Mouse (Mus musculus): ENCODE measurements at regions not wholly inside any gene's neighbourhood (a gene's known extent, or its start where the extent isn't known, plus 50 kb on each side); places are given as distances from the start of the nearest gene placed in this dataset.

DNA sequence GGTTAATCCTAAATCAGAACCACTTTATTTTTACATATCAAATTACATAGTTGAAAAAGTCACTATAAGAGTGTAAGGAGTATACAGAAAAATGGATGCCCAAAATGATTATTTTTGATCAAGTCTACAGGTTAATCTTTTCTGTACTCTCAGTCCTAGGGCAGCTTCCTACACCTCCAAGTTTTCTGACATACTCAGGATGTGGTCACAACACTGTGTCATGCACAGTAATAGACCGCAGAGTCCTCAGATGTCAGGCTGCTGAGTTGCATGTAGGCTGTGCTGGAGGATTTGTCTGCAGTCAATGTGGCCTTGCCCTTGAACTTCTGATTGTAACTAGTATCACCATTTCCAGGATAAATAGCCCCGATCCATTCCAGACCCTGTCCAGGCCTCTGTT, 925.1 kb downstream of the Adam6a start:
- TF ChIP-seq GATA1 (IDR thresholded peaks at IDR 0.05; ENCODE audit: borderline replicate concordance, low read length) (no peak), CTCF (IDR thresholded peaks at IDR 0.05; ENCODE audit: low read depth, low read length) (no peak)

Data from G1E (cell line).